12 mouse cellular contexts compared by ENCODE assay signal in the genomic region with DNA sequence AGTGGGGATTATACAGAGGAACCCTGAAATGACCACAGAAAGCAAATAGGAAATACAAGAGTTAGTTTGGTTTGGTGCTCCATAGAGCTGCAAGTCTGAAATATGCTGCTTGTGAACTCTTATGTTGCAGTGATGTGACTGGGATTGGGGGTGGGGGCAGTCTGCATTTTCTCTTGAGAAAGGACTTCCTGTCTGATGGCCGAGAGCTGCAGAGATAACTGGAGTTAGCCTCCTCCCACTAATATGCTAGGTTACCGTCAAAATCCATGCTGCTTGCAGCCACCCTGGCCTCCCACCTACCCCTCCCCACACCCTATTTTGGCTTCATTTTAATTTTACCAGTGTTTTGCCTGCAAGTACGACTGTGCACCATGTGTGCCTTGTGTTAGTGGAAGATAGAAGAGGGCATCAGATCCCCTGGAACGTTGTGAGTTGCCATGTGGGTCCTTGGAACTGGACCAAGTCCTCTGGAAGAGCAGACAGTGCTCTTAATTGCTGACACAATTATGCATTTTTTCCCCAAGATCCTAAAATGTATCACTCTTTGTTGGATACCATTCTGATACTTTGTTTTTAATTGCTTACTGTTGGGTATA. TPM values are rescaled to one million over a fixed set of nuclear protein-coding genes. Genes with fewer than 3 reads are reported as not detected.
DNase-seq lines count a peak whose midpoint lies in the region; ATAC-seq and TF ChIP-seq lines count a peak whose summit lies in the region.
"Had no signal": no experiment of that assay in that cellular context is flagged by ENCODE, and none has a peak within 500 bp of the region (broad histone marks: within the 10 kb centered on the region; RNA-seq: fewer than 3 reads in every experiment).

No protein-coding gene starts in this region.

- no peak for TF ChIP-seq CTCF in MEL (IDR thresholded peaks at IDR 0.05 in 2 of 3, conservative IDR thresholded peaks at IDR 0.05 in 1 of 3; ENCODE audit: control insufficient read depth in 1 of 3, insufficient read depth in 1 of 3, low read depth in 2 of 3, low read length in 3 of 3, poor library complexity in 1 of 3, severe bottlenecking in 1 of 3)
- no peak for TF ChIP-seq CTCF in forebrain, postnatal 0 days (IDR thresholded peaks at IDR 0.05; ENCODE audit: low read depth)

- peak overlapping the region; percentile 62; the same call in 1 of the 2 replicates for H3K4me2 ChIP-seq in heart, embryonic 13.5 days
- H3K4me2 ChIP-seq in forebrain, postnatal 0 days (ENCODE audit: low read depth), result no peak overlapping the region
- H3K4me2 ChIP-seq in liver, embryonic 12.5 days, result peak overlapping the region; percentile 6; the same call in 1 of the 2 replicates
- H3K4me2 ChIP-seq: neural tube, embryonic 13.5 days had no signal

- H3K4me3 ChIP-seq in heart, embryonic 13.5 days, result no peak overlapping the region
- H3K4me3 ChIP-seq in MEL (ENCODE audit: control insufficient read depth in 1 of 2, insufficient read depth in 1 of 2, low read depth in 2 of 2, low read length in 2 of 2), result peak overlapping the region; percentile 60 to 75
- H3K4me3 ChIP-seq in forebrain, postnatal 0 days (ENCODE audit: low read depth, low read length), result no peak overlapping the region
- H3K4me3 ChIP-seq in liver, embryonic 12.5 days, result no peak overlapping the region
- H3K4me3 ChIP-seq: embryonic facial prominence, embryonic 12.5 days; neural tube, embryonic 13.5 days had no signal

- H3K9me3 ChIP-seq in heart, embryonic 13.5 days, result no peaks in the 10 kb centered on the region
- no peaks in the 10 kb centered on the region for H3K9me3 ChIP-seq in MEL (replicated peaks; ENCODE audit: insufficient read depth, low read length)
- H3K9me3 ChIP-seq in forebrain, postnatal 0 days (ENCODE audit: low read length), result no peaks in the 10 kb centered on the region
- no peaks in the 10 kb centered on the region for H3K9me3 ChIP-seq in liver, embryonic 12.5 days (replicated peaks)
- H3K9me3 ChIP-seq: embryonic facial prominence, embryonic 12.5 days; liver, embryonic 15.5 days; neural tube, embryonic 13.5 days had no signal

- peak overlapping the region; percentile 84 for H3K27ac ChIP-seq in heart, embryonic 13.5 days (replicated peaks)
- peak overlapping the region; percentile 26; the same call in 1 of the 2 replicates for H3K27ac ChIP-seq in MEL (ENCODE audit: control insufficient read depth, low read depth, low read length)
- H3K27ac ChIP-seq in forebrain, postnatal 0 days (ENCODE audit: low read depth, low read length), result no peak overlapping the region
- peak overlapping the region; percentile 71 for H3K27ac ChIP-seq in liver, embryonic 12.5 days
- H3K27ac ChIP-seq: embryonic facial prominence, embryonic 12.5 days; neural tube, embryonic 13.5 days had no signal

- no peaks in the 10 kb centered on the region for H3K79me2 ChIP-seq in MEL (ENCODE audit: control insufficient read depth, insufficient read depth, low read length, poor library complexity)

- 17% methylated on average over 4 of the region's 4 CpGs for WGBS in heart, embryonic 13.5 days
- WGBS in forebrain, postnatal 0 days, result 35% methylated on average over 4 of the region's 4 CpGs
- WGBS in liver, embryonic 12.5 days (ENCODE audit: insufficient replicate concordance), result 19% methylated on average over 4 of the region's 4 CpGs

- no peak for DNase-seq in heart, adult 9 months (ENCODE audit: low spot score in 2 of 2)
- DNase-seq in MEL (ENCODE audit: low read depth, low spot score), result peak; percentile 79
- peak; percentile 21 for DNase-seq in forebrain, postnatal 0 days
- DNase-seq in neural tube, embryonic 10.5 days (ENCODE audit: extremely low spot score, low spot score), result no peak
- no peak for DNase-seq in left cerebral cortex, postnatal 36 days (ENCODE audit: low spot score in 2 of 2)
- DNase-seq in embryo, embryonic 9.5 days (ENCODE audit: extremely low spot score), result no peak

- ATAC-seq in heart, embryonic 13.5 days (ENCODE audit: extremely low read depth, insufficient number of reproducible peaks, low FRiP score, low TSS enrichment), result no peak
- 0 out of 2 replicates have a peak, but pooled peaks have one; percentile 23 for ATAC-seq in forebrain, postnatal 0 days
- ATAC-seq in liver, embryonic 12.5 days, result peak; percentile 33

- no peak for TF ChIP-seq EP300 in MEL (IDR thresholded peaks at IDR 0.05; ENCODE audit: low read depth in 1 of 2, low read length in 2 of 2)

- no peaks in the 10 kb centered on the region for H3K36me3 ChIP-seq in heart, embryonic 13.5 days
- H3K36me3 ChIP-seq in MEL (ENCODE audit: control insufficient read depth in 1 of 2, insufficient read depth in 2 of 2, low read length in 2 of 2), result peaks cover 0 to 7% of the 10 kb centered on the region in 2 experiments; a peak in 2 of 4 replicates
- no peaks in the 10 kb centered on the region for H3K36me3 ChIP-seq in forebrain, postnatal 0 days (ENCODE audit: insufficient read depth)
- no peaks in the 10 kb centered on the region for H3K36me3 ChIP-seq in liver, embryonic 12.5 days
- H3K36me3 ChIP-seq: embryonic facial prominence, embryonic 12.5 days; G1E; liver, embryonic 15.5 days; neural tube, embryonic 13.5 days had no signal

- intact Hi-C loops in left cerebral cortex, postnatal 36 days (cut with DNase I), result no loop called here

- H3K9ac ChIP-seq in heart, embryonic 13.5 days, result peak overlapping the region; percentile 75
- peak overlapping the region; percentile 58 for H3K9ac ChIP-seq in MEL (ENCODE audit: control insufficient read depth, low read depth, low read length, poor library complexity, severe bottlenecking)
- H3K9ac ChIP-seq in forebrain, postnatal 0 days, result no peak overlapping the region
- H3K9ac ChIP-seq in liver, embryonic 12.5 days, result no peak overlapping the region
- H3K9ac ChIP-seq: neural tube, embryonic 13.5 days had no signal

- H3K4me1 ChIP-seq in heart, embryonic 13.5 days, result peaks cover 26% of the 10 kb centered on the region
- H3K4me1 ChIP-seq in MEL (ENCODE audit: control insufficient read depth in 1 of 2, insufficient read depth in 2 of 2, low read length in 2 of 2), result peaks cover 6 to 21% of the 10 kb centered on the region in 2 experiments
- peaks cover 7% of the 10 kb centered on the region; the same call in 1 of the 2 replicates for H3K4me1 ChIP-seq in forebrain, postnatal 0 days (ENCODE audit: insufficient read depth)
- peaks cover 34% of the 10 kb centered on the region for H3K4me1 ChIP-seq in liver, embryonic 12.5 days

- no peaks in the 10 kb centered on the region for H3K27me3 ChIP-seq in heart, embryonic 13.5 days (replicated peaks)
- H3K27me3 ChIP-seq in MEL (ENCODE audit: control insufficient read depth in 1 of 2, insufficient read depth in 2 of 2, low read length in 2 of 2), result no peaks in the 10 kb centered on the region
- H3K27me3 ChIP-seq in forebrain, postnatal 0 days (ENCODE audit: insufficient read depth, low read length), result no peaks in the 10 kb centered on the region
- H3K27me3 ChIP-seq in liver, embryonic 12.5 days (replicated peaks), result no peaks in the 10 kb centered on the region
- H3K27me3 ChIP-seq: embryonic facial prominence, embryonic 12.5 days; liver, embryonic 15.5 days; neural tube, embryonic 13.5 days had no signal

- no peak for TF ChIP-seq RAD21 in MEL (IDR thresholded peaks at IDR 0.05; ENCODE audit: low read depth, low read length)

- TF ChIP-seq POLR2A in MEL (IDR thresholded peaks at IDR 0.05; ENCODE audit: control insufficient read depth in 1 of 2, insufficient read depth in 1 of 2, low read depth in 1 of 2, low read length in 2 of 2, poor library complexity in 1 of 2), result 0 out of 4 replicates have a peak, but pooled peaks of 1 of the 2 experiments have one; percentile 22

TF ChIP-seq in MEL, 35 proteins besides CTCF, POLR2A, EP300 and RAD21 (continues in another document):
- TF ChIP-seq GABPA (IDR thresholded peaks at IDR 0.05; ENCODE audit: low read depth, low read length) (no peak), NELFE (IDR thresholded peaks at IDR 0.05; ENCODE audit: low read depth, low read length) (no peak), ZMIZ1 (IDR thresholded peaks at IDR 0.05; ENCODE audit: low read depth, low read length) (no peak), ETS1 (IDR thresholded peaks at IDR 0.05; ENCODE audit: low read depth, low read length) (peak; percentile 29; the same call in 1 of the 2 replicates), TCF12 (IDR thresholded peaks at IDR 0.05; ENCODE audit: low read depth, low read length) (no peak), CHD1 (IDR thresholded peaks at IDR 0.05; ENCODE audit: low read depth, low read length) (no peak), GATA1 (IDR thresholded peaks at IDR 0.05; ENCODE audit: low read depth, low read length) (peak; percentile 67; the same call in 1 of the 2 replicates), JUND (IDR thresholded peaks at IDR 0.05; ENCODE audit: low read depth, low read length) (no peak), TBP (IDR thresholded peaks at IDR 0.05; ENCODE audit: low read depth, low read length) (peak; percentile 58; the same call in 1 of the 2 replicates), MYB (IDR thresholded peaks at IDR 0.05; ENCODE audit: low read depth, low read length) (no peak), KAT2A (conservative IDR thresholded peaks at IDR 0.05; ENCODE audit: low read depth, low read length) (no peak), MYC (IDR thresholded peaks at IDR 0.05; ENCODE audit: low read depth, low read length) (peak; percentile 61), POLR2AphosphoS5 (IDR thresholded peaks at IDR 0.05; ENCODE audit: borderline replicate concordance, low read depth, low read length) (no peak)

RNA-seq across cellular contexts. Expression of a gene that starts 11.7 kb away (rescaled TPM):
- 21.8 and 23.7 TPM in 2 replicates for polyA plus RNA-seq in heart, embryonic 13.5 days (2015; fragmentation: Nextera tagmentation; extraction: Ambion mirVana)
- 9.3 and 10.8 TPM in 2 replicates for total RNA-seq in MEL (2012; rRNA removed)
- polyA plus RNA-seq in MEL (2012; ENCODE audit: insufficient read depth in 1 of 2, insufficient read length in 2 of 2, low read depth in 1 of 2, low replicate concordance in 2 of 2, missing spikeins in 1 of 2), result 10 to 100 TPM in 1 of 2 experiments, not detected in 1; 23.0 TPM
- total RNA-seq in forebrain, postnatal 0 days (2014; rRNA removed), result 3.1 and 5.8 TPM in 2 replicates
- polyA plus RNA-seq in forebrain, postnatal 0 days (2015; fragmentation: Nextera tagmentation; extraction: Ambion mirVana), result 3.3 and 4.4 TPM in 2 replicates
- 23.6 and 24.9 TPM in 2 replicates for polyA plus RNA-seq in liver, embryonic 12.5 days (2016; fragmentation: Nextera tagmentation; extraction: Ambion mirVana)
- 10 to 100 TPM; 24.7 to 25.0 TPM for total RNA-seq in left cerebral cortex, postnatal 36 days (2021)

RNA-seq across cellular contexts. Expression of a gene that starts 49.1 kb away (rescaled TPM):
- 13.4 and 15.0 TPM in 2 replicates for polyA plus RNA-seq in heart, embryonic 13.5 days (2015; fragmentation: Nextera tagmentation; extraction: Ambion mirVana)
- 13.9 and 16.0 TPM in 2 replicates for total RNA-seq in MEL (2012; rRNA removed)
- polyA plus RNA-seq in MEL (2012; ENCODE audit: insufficient read depth in 1 of 2, insufficient read length in 2 of 2, low read depth in 1 of 2, low replicate concordance in 2 of 2, missing spikeins in 1 of 2), result 10 to 100 TPM in 1 of 2 experiments, not detected in 1; 15.7 TPM
- 12.1 and 12.2 TPM in 2 replicates for total RNA-seq in forebrain, postnatal 0 days (2014; rRNA removed)
- 5.7 and 6.7 TPM in 2 replicates for polyA plus RNA-seq in forebrain, postnatal 0 days (2015; fragmentation: Nextera tagmentation; extraction: Ambion mirVana)
- 13.5 and 14.2 TPM in 2 replicates for polyA plus RNA-seq in liver, embryonic 12.5 days (2016; fragmentation: Nextera tagmentation; extraction: Ambion mirVana)
- 10 to 100 TPM in 1 of 2 experiments, 1 to 10 TPM in 1; 9.0 to 15.3 TPM for total RNA-seq in left cerebral cortex, postnatal 36 days (2021)

Comparison
In these comparisons a context has a peak if more than half of its experiments do, and no peak if none do; other contexts are left out.
1. H3K4me3 ChIP-seq: peak in MEL (2 of 2); none in heart, embryonic 13.5 days (single experiment), forebrain, postnatal 0 days (single experiment) and liver, embryonic 12.5 days (single experiment).
2. H3K9ac ChIP-seq: peak in heart, embryonic 13.5 days (single experiment) and MEL (single experiment); none in forebrain, postnatal 0 days (single experiment) and liver, embryonic 12.5 days (single experiment).
3. DNase-seq: peak in MEL (single experiment) and forebrain, postnatal 0 days (single experiment); none in heart, adult 9 months (0 of 2), neural tube, embryonic 10.5 days (single experiment), left cerebral cortex, postnatal 36 days (0 of 2) and embryo, embryonic 9.5 days (single experiment).